Mouse (Mus musculus) intestine, embryonic 16.5 days (tissue): ENCODE data around the gene Inha. TPM values are rescaled to one million over a fixed set of nuclear protein-coding genes. Genes with fewer than 3 reads are reported as not detected.

Experiments
- ATAC-seq: fragments of 200-750 bp; cut with Nextera tagmentation; 2 replicates; pipeline ENCODE4 v1.8.0; 2017; ENCODE audit warnings: moderate TSS enrichment, moderate library complexity
- H3K27ac ChIP-seq: fragments of 300-500 bp; sonication (generic); 2 replicates; pipeline ENCODE4 v1.5.1; 2014; ENCODE audit warnings: mild to moderate bottlenecking, low read length
- H3K27me3 ChIP-seq: fragments of 300-500 bp; sonication (generic); replicated peaks from 2 replicates; pipeline ENCODE4 v1.6.1; 2014; ENCODE audit warnings: low read length, control low read depth, mixed read lengths; ENCODE audit not compliant: control insufficient read depth, insufficient read depth
- H3K36me3 ChIP-seq: fragments of 300-500 bp; sonication (generic); 2 replicates; pipeline ENCODE4 v1.6.1; 2014; ENCODE audit warnings: low read length, control low read depth; ENCODE audit not compliant: control insufficient read depth, insufficient read depth
- H3K4me1 ChIP-seq: fragments of 300-500 bp; sonication (generic); 2 replicates; pipeline ENCODE4 v1.6.1; 2014; ENCODE audit warnings: low read length, control low read depth, mixed read lengths; ENCODE audit not compliant: control insufficient read depth, insufficient read depth
- H3K4me2 ChIP-seq: fragments of 300-500 bp; sonication (generic); 2 replicates; pipeline ENCODE4 v1.6.1; 2014; ENCODE audit warnings: low read depth, low read length, control low read depth
- H3K4me3 ChIP-seq: fragments of 300-500 bp; sonication (generic); 2 replicates; pipeline ENCODE4 v1.5.1; 2014; ENCODE audit warnings: mild to moderate bottlenecking, low read length
- H3K9ac ChIP-seq: fragments of 300-500 bp; sonication (generic); 2 replicates; pipeline ENCODE4 v1.6.1; 2014; ENCODE audit warnings: low read depth, low read length
- H3K9me3 ChIP-seq: fragments of 300-500 bp; sonication (generic); 2 replicates; pipeline ENCODE4 v1.6.1; 2016; ENCODE audit warnings: low read length, control low read depth; ENCODE audit not compliant: control insufficient read depth
- WGBS: fragments of 180-500 bp; shearing (Covaris S2); extraction: QIAGEN DNeasy Blood & Tissue Kit; methylation state at CpG from one replicate; pipeline ENCODE4 v1.1.7; 2014; 5-methylcytosine and 5-hydroxymethylcytosine counted together
- polyA plus RNA-seq: library from polyadenylated mRNA; unstranded; fragments of >200 nt; fragmentation: Nextera tagmentation; extraction: Ambion mirVana; gene quantifications from 2 replicates; pipeline ENCODE4 v1.2.1, GENCODE M21; 2015

Gene Inha
- polyA plus RNA-seq = 6.6 and 7.3 TPM in 2 replicates

GRCm38 (mm10) chr1:75507006-75507405, at the start of gene Inha:
Inha (plus strand) TSS chr1:75507077.
- H3K36me3 ChIP-seq = peaks cover 9% of the 10 kb centered on the region
- H3K4me2 ChIP-seq = peak within 1 kb of the TSS; percentile 97
- H3K4me3 ChIP-seq = peak within 1 kb of the TSS; percentile 72
- peak within 1 kb of the TSS; percentile 94 for H3K9ac ChIP-seq
- 58% methylated on average over 10 of the region's 10 CpGs for WGBS
- H3K27me3 ChIP-seq = no peaks in the 10 kb centered on the region
- peaks cover 57% of the 10 kb centered on the region for H3K4me1 ChIP-seq
- no peaks in the 10 kb centered on the region for H3K9me3 ChIP-seq
- H3K27ac ChIP-seq = peak within 1 kb of the TSS; percentile 99
- no peak for ATAC-seq

GRCm38 (mm10) chr1:75457710-75458024, 49.2 kb upstream of the Inha start:
- peak overlapping the region; percentile 63; the same call in 1 of the 2 replicates for H3K4me2 ChIP-seq
- peaks cover 19% of the 10 kb centered on the region for H3K4me1 ChIP-seq
- H3K4me3 ChIP-seq = no peak overlapping the region
- H3K9ac ChIP-seq = no peak overlapping the region
- peak; percentile 35; the same call in 1 of the 2 replicates for ATAC-seq
- H3K9me3 ChIP-seq = no peaks in the 10 kb centered on the region
- WGBS = 6% methylated on average over 7 of the region's 10 CpGs
- no peaks in the 10 kb centered on the region for H3K36me3 ChIP-seq
- H3K27ac ChIP-seq = peak overlapping the region; percentile 70
- peaks cover 18% of the 10 kb centered on the region for H3K27me3 ChIP-seq

GRCm38 (mm10) chr1:75458025-75458788, 48.7 kb upstream of the Inha start:
- H3K4me2 ChIP-seq = peak overlapping the region; percentile 63
- H3K27ac ChIP-seq = peak overlapping the region; percentile 70
- peaks cover 19% of the 10 kb centered on the region for H3K4me1 ChIP-seq
- H3K36me3 ChIP-seq = no peaks in the 10 kb centered on the region
- peak overlapping the region; percentile 64 for H3K9ac ChIP-seq
- H3K4me3 ChIP-seq = peak overlapping the region; percentile 42
- peak; percentile 70 for ATAC-seq
- peaks cover 15% of the 10 kb centered on the region; the same call in 1 of the 2 replicates for H3K27me3 ChIP-seq
- WGBS = 4% methylated on average over 38 of the region's 42 CpGs
- H3K9me3 ChIP-seq = no peaks in the 10 kb centered on the region

GRCm38 (mm10) chr1:75458789-75459684, 47.8 kb upstream of the Inha start:
- 9% methylated on average over 23 of the region's 23 CpGs for WGBS
- Histone ChIP-seq H3K4me2 (peak overlapping the region; percentile 63), H3K27me3 (peaks cover 15% of the 10 kb centered on the region; the same call in 1 of the 2 replicates), H3K9me3 (no peaks in the 10 kb centered on the region), H3K4me1 (peaks cover 19% of the 10 kb centered on the region), H3K9ac (peak overlapping the region; percentile 64), H3K4me3 (peak overlapping the region; percentile 42), H3K27ac (peak overlapping the region; percentile 70), H3K36me3 (no peaks in the 10 kb centered on the region)
- peak; percentile 45 for ATAC-seq

- no peak for ATAC-seq
- no peak overlapping the region for H3K4me2 ChIP-seq
- H3K4me3 ChIP-seq = no peak overlapping the region
- no peaks in the 10 kb centered on the region for H3K36me3 ChIP-seq
- H3K9me3 ChIP-seq = no peaks in the 10 kb centered on the region
- WGBS = 61% methylated on average over 7 of the region's 7 CpGs
- no peak overlapping the region for H3K9ac ChIP-seq
- H3K4me1 ChIP-seq = peaks cover 19% of the 10 kb centered on the region
- H3K27me3 ChIP-seq = peaks cover 15% of the 10 kb centered on the region; the same call in 1 of the 2 replicates
- no peak overlapping the region for H3K27ac ChIP-seq
Measured at GRCm38 (mm10) chr1:75460297-75460696, 46.6 kb upstream of the Inha start.

GRCm38 (mm10) chr1:75462636-75463035, 44.2 kb upstream of the Inha start:
- ATAC-seq = no peak
- no peak overlapping the region for H3K9ac ChIP-seq
- H3K4me1 ChIP-seq = peaks cover 20% of the 10 kb centered on the region
- no peak overlapping the region for H3K4me2 ChIP-seq
- peaks cover 7% of the 10 kb centered on the region; the same call in 1 of the 2 replicates for H3K27me3 ChIP-seq
- no peak overlapping the region for H3K27ac ChIP-seq
- no peak overlapping the region for H3K4me3 ChIP-seq
- no peaks in the 10 kb centered on the region for H3K9me3 ChIP-seq
- WGBS = 55% methylated on average over 1 of the region's 1 CpGs
- H3K36me3 ChIP-seq = no peaks in the 10 kb centered on the region

- H3K27me3 ChIP-seq = no peaks in the 10 kb centered on the region
- peaks cover 10% of the 10 kb centered on the region for H3K4me1 ChIP-seq
- no peaks in the 10 kb centered on the region for H3K36me3 ChIP-seq
- H3K4me3 ChIP-seq = no peak overlapping the region
- H3K9me3 ChIP-seq = no peaks in the 10 kb centered on the region
- no peak overlapping the region for H3K27ac ChIP-seq
- no peak overlapping the region for H3K4me2 ChIP-seq
- ATAC-seq = no peak; the same call in 1 of the 2 replicates
- H3K9ac ChIP-seq = peak overlapping the region; percentile 13; the same call in 1 of the 2 replicates
- 68% methylated on average over 5 of the region's 5 CpGs for WGBS
Measured at GRCm38 (mm10) chr1:75463652-75464204, 43.1 kb upstream of the Inha start.

GRCm38 (mm10) chr1:75467215-75467927, 39.5 kb upstream of the Inha start:
- H3K27me3 ChIP-seq = no peaks in the 10 kb centered on the region
- 7% methylated on average over 14 of the region's 14 CpGs for WGBS
- ATAC-seq = peak; percentile 79
- peaks cover 4% of the 10 kb centered on the region for H3K4me1 ChIP-seq
- no peaks in the 10 kb centered on the region for H3K36me3 ChIP-seq
- no peak overlapping the region for H3K27ac ChIP-seq
- peak overlapping the region; percentile 44 for H3K9ac ChIP-seq
- no peaks in the 10 kb centered on the region for H3K9me3 ChIP-seq
- no peak overlapping the region for H3K4me3 ChIP-seq
- H3K4me2 ChIP-seq = no peak overlapping the region
